Mouse (Mus musculus) megakaryocyte, adult 5-6 weeks (primary cell): ENCODE data around the gene Srebf2. TPM values are rescaled to one million over a fixed set of nuclear protein-coding genes. Genes with fewer than 3 reads are reported as not detected.
A peak's percentile ranks its signal among the peaks of the same experiment; 100 is the strongest.
"Not testable (repeated sequence)": the region's sequence is repeated elsewhere in the genome, so short reads cannot be mapped to it uniquely, and the experiment has no call there.

ENCODE experiments used
- ATAC-seq: 2 replicates; pipeline ENCODE4 v1.8.0; 2016; ENCODE audit warnings: mild to moderate bottlenecking, inconsistent platforms; ENCODE audit not compliant: poor library complexity, severe bottlenecking
- total RNA-seq, 2 experiments: library from RNA; stranded (forward) in 1 of 2; stranded (reverse) in 1 of 2; fragments of 153-499, 151-499 nt in 1 of 2; fragments of 221-1000, 200-1000 nt in 1 of 2; gene quantifications; 2 replicates each; pipeline versions ENCODE4 v1.2.3 to v1.2.4; 2015 to 2017

Gene Srebf2
- 39.0 and 40.7 TPM in 2 replicates for total RNA-seq (2015)
- 39.8 and 40.7 TPM in 2 replicates for total RNA-seq (2017)

DNA sequence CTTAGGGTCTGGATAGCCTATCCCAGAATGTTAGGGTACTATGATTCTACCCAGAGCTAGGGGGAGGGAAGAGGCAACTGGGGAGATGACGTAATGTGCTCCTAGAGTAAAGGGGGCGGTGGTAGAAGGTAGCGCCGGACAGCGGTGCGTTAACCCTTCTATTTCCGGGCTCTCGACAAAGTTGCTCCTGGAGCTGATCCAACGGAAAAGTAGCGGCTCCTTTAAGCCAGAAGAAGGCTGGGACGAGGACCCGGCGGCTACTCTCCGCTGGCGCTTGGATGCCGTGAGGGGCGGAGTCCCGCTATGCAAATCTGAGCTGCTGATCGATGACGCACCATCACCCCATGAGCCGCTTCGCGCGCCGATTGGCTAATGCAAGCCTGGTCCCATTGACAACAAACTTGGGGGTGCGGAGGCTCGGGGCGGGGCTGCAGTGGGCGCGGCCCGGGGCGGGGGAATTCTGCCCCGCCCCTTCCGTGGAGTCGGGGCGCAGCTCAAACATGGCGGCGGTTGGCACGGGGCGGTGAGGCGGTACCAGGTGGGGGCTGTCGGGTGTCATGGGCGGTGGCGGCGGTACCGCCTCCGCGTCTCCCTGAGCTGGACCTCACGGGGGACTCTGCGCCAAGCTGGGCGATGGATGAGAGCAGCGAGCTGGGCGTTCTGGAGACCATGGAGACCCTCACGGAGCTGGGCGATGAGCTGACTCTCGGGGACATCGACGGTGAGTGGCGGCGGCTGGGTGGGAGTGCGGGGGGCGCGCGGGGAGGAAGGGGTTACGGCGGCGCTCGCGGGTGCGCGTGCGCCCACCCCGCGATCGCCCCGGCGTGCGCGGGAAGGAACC lies at the start of gene Srebf2:
TSS of gene Srebf2 (plus strand) at position 412 of the 841 bp plus-strand sequence.
- peak; percentile 93 for ATAC-seq

- no peak for ATAC-seq
These were observed 39.9 kb upstream of the Srebf2 start for GRCm38 (mm10) chr15:82106953-82107555.

GRCm38 (mm10) chr15:82120544-82120943 lies 26.4 kb upstream of the Srebf2 start:
- no peak for ATAC-seq

GRCm38 (mm10) chr15:82126690-82127089 lies 20.3 kb upstream of the Srebf2 start:
- ATAC-seq = not testable (repeated sequence)

DNA sequence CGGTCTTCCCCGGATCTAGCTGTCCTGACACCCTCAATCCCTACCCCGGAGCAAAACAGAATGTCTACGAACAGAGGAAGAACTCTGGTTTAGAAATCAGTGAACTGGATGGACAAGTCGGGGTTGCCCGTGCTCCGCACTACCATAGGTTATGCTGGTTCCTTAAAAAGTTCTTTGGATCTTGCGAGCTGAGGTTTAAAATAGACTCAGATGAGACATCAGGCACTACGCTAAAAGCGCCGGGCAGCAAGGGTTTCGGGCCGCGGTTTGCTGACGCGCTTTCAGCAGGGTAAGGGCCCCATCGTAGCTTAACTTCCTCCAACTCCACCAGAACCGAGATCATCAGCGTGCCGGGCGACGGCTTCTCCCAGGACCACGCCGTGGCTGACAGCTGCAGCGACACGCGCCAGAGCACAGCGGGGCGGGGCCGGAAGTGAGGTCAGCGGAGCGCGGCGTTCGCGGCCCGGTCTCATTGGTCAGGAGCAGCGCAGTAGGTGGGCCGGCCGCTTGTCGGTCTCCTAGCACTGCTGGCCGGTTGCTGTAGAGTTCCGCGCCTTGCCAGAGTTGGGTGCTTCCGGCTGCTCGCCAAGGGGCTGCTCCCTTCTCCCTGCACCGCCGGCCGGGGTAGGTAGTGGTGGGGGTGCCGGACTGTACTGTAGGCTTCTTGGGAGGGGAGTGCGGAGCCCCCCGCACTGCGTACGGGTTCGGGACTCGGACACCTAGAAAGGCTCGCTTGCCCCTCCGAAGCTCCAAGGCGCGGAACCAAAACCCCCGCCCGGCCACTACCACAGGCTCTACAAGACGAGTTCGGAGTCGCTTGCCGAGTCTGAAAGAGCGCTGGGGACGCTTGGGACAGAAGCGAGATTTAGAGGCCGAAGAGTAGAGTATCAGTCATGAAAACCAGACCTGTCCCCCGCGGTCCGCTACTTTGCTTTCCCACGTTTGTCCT lies 19.3 kb upstream of the Srebf2 start, which contains the start of gene Ccdc134:
TSS of gene Ccdc134 (plus strand) at position 497 of the 949 bp plus-strand sequence.
- ATAC-seq = peak; percentile 98

GRCm38 (mm10) chr15:82128398-82128797 lies 18.6 kb upstream of the Srebf2 start:
- no peak for ATAC-seq

- no peak for ATAC-seq
These were observed 16.4 kb upstream of the Srebf2 start for GRCm38 (mm10) chr15:82130599-82130998.

DNA sequence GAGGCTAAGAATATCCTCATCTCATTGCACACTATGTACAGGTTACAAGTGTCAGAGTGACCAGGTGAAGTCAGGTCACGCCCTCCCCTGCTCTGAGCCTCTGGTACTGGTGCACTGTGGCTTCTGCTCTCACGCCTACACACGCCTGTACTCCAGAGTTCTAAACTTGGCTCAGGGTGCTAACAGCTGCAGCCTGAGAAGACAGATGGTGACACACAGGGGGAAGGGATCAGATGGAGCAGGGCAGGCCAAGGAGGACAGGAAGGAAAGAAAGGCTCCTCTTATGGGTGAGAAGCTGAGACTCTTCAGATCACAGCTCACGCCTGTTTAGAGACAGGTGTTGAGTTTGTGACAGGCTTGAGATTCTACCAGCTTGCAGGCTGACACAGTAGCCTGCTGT lies 11.6 kb upstream of the Srebf2 start:
- ATAC-seq = no peak

- peak; percentile 95 for ATAC-seq
These were observed 8.4 kb upstream of the Srebf2 start for GRCm38 (mm10) chr15:82138565-82138964.

DNA sequence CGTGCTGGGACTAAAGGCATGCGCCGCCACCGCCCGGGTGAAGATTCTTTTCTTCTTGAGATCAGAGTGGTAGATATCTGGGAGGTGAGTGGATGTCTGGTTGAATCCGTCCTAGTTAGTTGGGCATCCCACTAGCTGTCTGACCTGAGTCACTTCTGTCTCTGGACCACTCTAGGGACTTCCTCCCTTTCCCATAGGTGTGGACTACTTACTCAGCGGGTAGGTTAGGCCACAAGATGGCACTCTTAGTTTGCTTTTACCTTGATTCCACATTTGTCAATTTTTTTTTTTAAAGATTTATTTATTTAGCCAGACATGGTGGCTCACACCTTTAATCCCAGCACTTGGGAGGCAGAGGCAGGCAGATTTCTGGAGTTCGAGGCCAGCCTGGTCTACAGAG lies 7.8 kb upstream of the Srebf2 start:
- ATAC-seq = peak; percentile 47

- no peak for ATAC-seq
These were observed 6.6 kb upstream of the Srebf2 start for GRCm38 (mm10) chr15:82140355-82140754.

- no peak for ATAC-seq
These were observed 2.8 kb upstream of the Srebf2 start for GRCm38 (mm10) chr15:82144157-82144556.

- no peak for ATAC-seq
These were observed 1.6 kb upstream of the Srebf2 start for GRCm38 (mm10) chr15:82145408-82145807.

GRCm38 (mm10) chr15:82145851-82146769 lies 871 bp upstream of the Srebf2 start:
- ATAC-seq = no peak

DNA sequence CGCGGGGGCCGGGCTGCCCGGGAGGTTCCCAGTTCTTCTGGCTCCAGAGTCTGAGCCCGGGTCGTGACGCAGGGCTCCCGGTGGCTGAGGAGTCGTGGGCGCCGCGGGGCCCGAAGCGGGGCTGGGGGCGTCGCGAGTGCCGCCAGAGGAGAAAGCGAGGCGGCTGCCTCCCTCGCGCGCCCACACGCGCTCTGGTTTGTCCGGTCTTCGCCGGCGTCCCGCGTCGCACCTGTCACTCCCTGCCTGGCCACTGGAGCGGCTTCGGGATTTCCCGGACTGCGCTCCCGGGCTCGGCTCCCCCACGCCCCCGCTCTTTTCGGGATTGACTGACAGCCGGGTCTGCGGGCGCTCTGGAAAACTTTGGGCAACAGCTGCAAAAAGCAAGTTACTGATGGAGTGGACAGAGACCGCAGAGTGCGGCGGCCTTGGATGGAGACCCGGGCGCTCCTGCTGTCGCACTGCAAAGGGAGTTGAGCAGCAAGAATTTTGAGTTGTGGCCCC lies 680 bp downstream of the Srebf2 start:
- 0 out of 2 replicates have a peak, but pooled peaks have one; percentile 6 for ATAC-seq

- no peak for ATAC-seq
These were observed 1.5 kb downstream of the Srebf2 start for GRCm38 (mm10) chr15:82148510-82148911.

DNA sequence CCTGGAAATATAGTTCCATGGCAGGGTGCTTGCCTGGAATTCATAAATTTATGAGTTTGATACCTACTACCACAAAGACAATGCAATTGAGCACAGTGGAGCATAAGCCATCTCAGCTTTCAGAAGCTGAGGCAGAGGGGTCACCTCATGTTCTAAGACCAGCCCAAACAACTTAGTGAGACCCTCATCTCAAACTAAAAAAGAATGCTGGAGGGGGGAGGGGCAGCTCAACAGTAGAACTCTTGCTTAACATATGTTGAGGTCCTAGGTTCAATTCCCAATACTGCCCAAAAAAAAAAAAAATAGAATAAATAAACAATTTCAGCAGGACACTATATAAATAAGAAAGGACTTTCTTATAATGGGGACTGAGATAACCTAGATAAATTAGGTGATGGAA lies 3.1 kb downstream of the Srebf2 start:
- ATAC-seq = no peak

GRCm38 (mm10) chr15:82151176-82151575 lies 4.2 kb downstream of the Srebf2 start:
- no peak for ATAC-seq

GRCm38 (mm10) chr15:82152022-82152421 lies 5.0 kb downstream of the Srebf2 start:
- peak; percentile 55 for ATAC-seq

DNA sequence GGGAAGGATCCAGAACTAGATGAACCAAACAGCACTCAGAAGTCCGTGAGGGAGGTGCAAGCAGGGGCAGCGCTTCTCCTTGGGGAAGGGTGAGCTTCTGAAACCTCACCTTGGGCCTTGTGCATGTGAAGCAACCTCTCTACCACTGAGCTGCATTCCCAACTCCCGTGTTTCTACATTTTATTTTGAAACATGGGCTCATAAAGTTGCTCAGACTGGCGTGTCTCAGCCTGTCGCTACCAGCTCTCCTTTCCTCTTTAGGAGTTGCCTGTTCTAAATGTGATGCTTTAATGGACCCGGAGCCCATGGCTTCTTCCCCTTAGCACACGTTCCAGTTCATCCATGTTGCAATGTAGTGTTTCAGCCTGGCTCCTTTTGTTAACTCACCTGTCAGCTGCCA lies 5.5 kb downstream of the Srebf2 start:
- ATAC-seq = no peak
